Mouse (Mus musculus) bone marrow macrophage, adult 2 months (primary cell): Measurements from ENCODE around the gene Serping1.

Experiments
- CTCF ChIP-seq: IDR thresholded peaks from 2 replicates; pipeline ENCODE4 v1.5.1; 2012; ENCODE audit warnings: low read depth, mild to moderate bottlenecking, low read length, moderate library complexity
- POLR2A ChIP-seq: IDR thresholded peaks from 2 replicates; pipeline ENCODE4 v1.6.1; 2012; ENCODE audit warnings: mild to moderate bottlenecking, low read depth, low read length, borderline replicate concordance

GRCm38 (mm10) chr2:84731206-84731605, 44.0 kb downstream of the Serping1 start:
- TF ChIP-seq CTCF = no peak
- no peak for TF ChIP-seq POLR2A
